ENCODE assay signal across 28 mouse cellular contexts in genomic region chr1:135963177-135963576, GRCm38 (mm10). TPM values are rescaled to one million over a fixed set of nuclear protein-coding genes. Genes with fewer than 3 reads are reported as not detected.
DNase-seq lines count a peak whose midpoint lies in the region; ATAC-seq and TF ChIP-seq lines count a peak whose summit lies in the region.
"Had no signal": no experiment of that assay in that cellular context is flagged by ENCODE, and none has a peak within 500 bp of the region (broad histone marks: within the 10 kb centered on the region; RNA-seq: fewer than 3 reads in every experiment).

No protein-coding gene starts in this region.

- no peak for TF ChIP-seq POLR2A in MEL (IDR thresholded peaks at IDR 0.05; ENCODE audit: control insufficient read depth in 1 of 2, insufficient read depth in 1 of 2, low read depth in 1 of 2, low read length in 2 of 2, poor library complexity in 1 of 2)

- 0 out of 2 replicates have a peak, but pooled peaks have one; percentile 17 for ATAC-seq in kidney, embryonic 16.5 days (ENCODE audit: low FRiP score, low TSS enrichment)
- no peak for ATAC-seq in kidney, embryonic 14.5 days (ENCODE audit: low FRiP score, low TSS enrichment)
- ATAC-seq: activated CD4-positive, CD25-positive, alpha-beta regulatory T cell, adult 4 months; forebrain, embryonic 15.5 days; hindbrain, embryonic 16.5 days had no signal

- TF ChIP-seq RAD21 in MEL (IDR thresholded peaks at IDR 0.05; ENCODE audit: low read depth, low read length): no peak

- DNase-seq in thymus, postnatal 14 days: peak; percentile 16
- no peak for DNase-seq in thymus, postnatal 0 days (ENCODE audit: low spot score)
- no peak for DNase-seq in MEL (ENCODE audit: low read depth, low spot score)
- no peak for DNase-seq in lung, postnatal 4 days
- DNase-seq: adrenal gland, adult 8-10 months; adrenal gland, postnatal 25 days; cerebellum, adult 11 months; cerebellum, adult 2 months; cerebellum, adult 9-11 months; cerebellum, postnatal 36 days; embryo, embryonic 11 days; gastrocnemius, postnatal 25 days; heart, adult 18-20 months; heart, postnatal 10 days; heart, postnatal 36 days had no signal

- no peaks in the 10 kb centered on the region for H3K36me3 ChIP-seq in kidney, embryonic 16.5 days (ENCODE audit: insufficient read depth, low read length)
- H3K36me3 ChIP-seq in kidney, embryonic 14.5 days (ENCODE audit: control insufficient read depth, insufficient read depth, low read length): no peaks in the 10 kb centered on the region
- H3K36me3 ChIP-seq in MEL (ENCODE audit: control insufficient read depth in 1 of 2, insufficient read depth in 2 of 2, low read length in 2 of 2): no peaks in the 10 kb centered on the region
- H3K36me3 ChIP-seq: embryonic facial prominence, embryonic 10.5 days; embryonic facial prominence, embryonic 13.5 days; forebrain, embryonic 12.5 days; forebrain, embryonic 15.5 days; heart, embryonic 12.5 days; heart, embryonic 15.5 days; hindbrain, embryonic 10.5 days; hindbrain, embryonic 13.5 days had no signal

- H3K4me2 ChIP-seq in kidney, embryonic 16.5 days (replicated peaks; ENCODE audit: low read depth, low read length): no peak overlapping the region
- H3K4me2 ChIP-seq in kidney, embryonic 14.5 days (replicated peaks; ENCODE audit: low read depth, low read length): no peak overlapping the region
- H3K4me2 ChIP-seq: embryonic facial prominence, embryonic 13.5 days; forebrain, embryonic 12.5 days; forebrain, embryonic 15.5 days; heart, embryonic 12.5 days; heart, embryonic 15.5 days; hindbrain, embryonic 13.5 days had no signal

- H3K79me2 ChIP-seq in MEL (ENCODE audit: control insufficient read depth, insufficient read depth, low read length, poor library complexity): no peaks in the 10 kb centered on the region

- H3K27ac ChIP-seq in kidney, embryonic 16.5 days (ENCODE audit: low read length): no peak overlapping the region
- H3K27ac ChIP-seq in kidney, embryonic 14.5 days (ENCODE audit: low read depth, low read length): no peak overlapping the region
- H3K27ac ChIP-seq in MEL (ENCODE audit: control insufficient read depth, low read depth, low read length): no peak overlapping the region
- H3K27ac ChIP-seq: embryonic facial prominence, embryonic 10.5 days; embryonic facial prominence, embryonic 13.5 days; forebrain, embryonic 12.5 days; forebrain, embryonic 15.5 days; heart, embryonic 15.5 days; hindbrain, embryonic 10.5 days; hindbrain, embryonic 13.5 days had no signal

- 53% methylated on average over 5 of the region's 5 CpGs for WGBS in kidney, embryonic 16.5 days
- WGBS in kidney, embryonic 14.5 days: 64% methylated on average over 5 of the region's 5 CpGs

- H3K4me1 ChIP-seq in kidney, embryonic 16.5 days (ENCODE audit: insufficient read depth, low read length): no peaks in the 10 kb centered on the region
- H3K4me1 ChIP-seq in kidney, embryonic 14.5 days (ENCODE audit: control insufficient read depth, insufficient read depth, low read length): no peaks in the 10 kb centered on the region
- no peaks in the 10 kb centered on the region for H3K4me1 ChIP-seq in MEL (ENCODE audit: control insufficient read depth in 1 of 2, insufficient read depth in 2 of 2, low read length in 2 of 2)
- H3K4me1 ChIP-seq: embryonic facial prominence, embryonic 10.5 days; embryonic facial prominence, embryonic 13.5 days; forebrain, embryonic 12.5 days; forebrain, embryonic 15.5 days; heart, embryonic 12.5 days; heart, embryonic 15.5 days; hindbrain, embryonic 13.5 days had no signal

- no peak for TF ChIP-seq CTCF in MEL (IDR thresholded peaks at IDR 0.05 in 2 of 3, conservative IDR thresholded peaks at IDR 0.05 in 1 of 3; ENCODE audit: control insufficient read depth in 1 of 3, insufficient read depth in 1 of 3, low read depth in 2 of 3, low read length in 3 of 3, poor library complexity in 1 of 3, severe bottlenecking in 1 of 3)

- H3K9ac ChIP-seq in kidney, embryonic 16.5 days (replicated peaks; ENCODE audit: low read length): no peak overlapping the region
- no peak overlapping the region for H3K9ac ChIP-seq in kidney, embryonic 14.5 days (ENCODE audit: low read depth, low read length)
- H3K9ac ChIP-seq in MEL (ENCODE audit: control insufficient read depth, low read depth, low read length, poor library complexity, severe bottlenecking): no peak overlapping the region
- H3K9ac ChIP-seq: embryonic facial prominence, embryonic 13.5 days; forebrain, embryonic 12.5 days; forebrain, embryonic 15.5 days; heart, embryonic 12.5 days; heart, embryonic 15.5 days; hindbrain, embryonic 13.5 days had no signal

- no peak for TF ChIP-seq EP300 in MEL (IDR thresholded peaks at IDR 0.05; ENCODE audit: low read depth in 1 of 2, low read length in 2 of 2)

- no peak overlapping the region for H3K4me3 ChIP-seq in kidney, embryonic 16.5 days (ENCODE audit: low read length)
- no peak overlapping the region for H3K4me3 ChIP-seq in kidney, embryonic 14.5 days (ENCODE audit: low read length)
- H3K4me3 ChIP-seq in MEL (ENCODE audit: control insufficient read depth in 1 of 2, insufficient read depth in 1 of 2, low read depth in 2 of 2, low read length in 2 of 2): no peak overlapping the region
- H3K4me3 ChIP-seq: embryonic facial prominence, embryonic 10.5 days; embryonic facial prominence, embryonic 13.5 days; erythroblast, embryonic 14.5 days; forebrain, embryonic 12.5 days; forebrain, embryonic 15.5 days; heart, embryonic 12.5 days; heart, embryonic 15.5 days; hindbrain, embryonic 10.5 days; hindbrain, embryonic 13.5 days had no signal

- no peaks in the 10 kb centered on the region for H3K27me3 ChIP-seq in kidney, embryonic 16.5 days (ENCODE audit: insufficient read depth, low read length)
- H3K27me3 ChIP-seq in kidney, embryonic 14.5 days (ENCODE audit: control insufficient read depth, insufficient read depth, low read length): no peaks in the 10 kb centered on the region
- 0 out of 4 replicates have a peak, but pooled peaks cover 0 to 3% of the 10 kb centered on the region in 2 experiments for H3K27me3 ChIP-seq in MEL (ENCODE audit: control insufficient read depth in 1 of 2, insufficient read depth in 2 of 2, low read length in 2 of 2)
- H3K27me3 ChIP-seq: forebrain, embryonic 15.5 days; hindbrain, embryonic 13.5 days had no signal

- H3K9me3 ChIP-seq in kidney, embryonic 16.5 days (ENCODE audit: low read length): no peaks in the 10 kb centered on the region
- H3K9me3 ChIP-seq in kidney, embryonic 14.5 days (ENCODE audit: control insufficient read depth, low read length): no peaks in the 10 kb centered on the region
- no peaks in the 10 kb centered on the region for H3K9me3 ChIP-seq in MEL (replicated peaks; ENCODE audit: insufficient read depth, low read length)
- H3K9me3 ChIP-seq: embryonic facial prominence, embryonic 10.5 days; embryonic facial prominence, embryonic 13.5 days; forebrain, embryonic 12.5 days; forebrain, embryonic 15.5 days; heart, embryonic 12.5 days; heart, embryonic 15.5 days; hindbrain, embryonic 10.5 days; hindbrain, embryonic 13.5 days had no signal

TF ChIP-seq in MEL, 35 proteins besides CTCF, POLR2A, EP300 and RAD21:
- TF ChIP-seq POLR2AphosphoS2 (IDR thresholded peaks at IDR 0.05; ENCODE audit: low read length) (no peak), USF2 (IDR thresholded peaks at IDR 0.05; ENCODE audit: borderline replicate concordance in 1 of 2, insufficient read depth in 1 of 2, low read depth in 1 of 2, low read length in 2 of 2) (no peak), MAFK (IDR thresholded peaks at IDR 0.05; ENCODE audit: borderline replicate concordance, low read depth, low read length) (peak; percentile 40), ZMIZ1 (IDR thresholded peaks at IDR 0.05; ENCODE audit: low read depth, low read length) (no peak)

RNA-seq across cellular contexts. Expression of gene Igfn1, which starts 43.0 kb away (rescaled TPM):
- 0.17 and 0.30 TPM in 2 replicates for polyA plus RNA-seq in kidney, embryonic 16.5 days (2015; fragmentation: Nextera tagmentation; extraction: Ambion mirVana)
- not detected in 2 replicates for polyA plus RNA-seq in kidney, embryonic 14.5 days (2014; fragmentation: Nextera tagmentation; extraction: Ambion mirVana)
- polyA plus RNA-seq in thymus, postnatal 0 days (2015; fragmentation: Nextera tagmentation; extraction: Ambion mirVana): 0.06 and 0.10 TPM in 2 replicates
- total RNA-seq in MEL (2012; rRNA removed): 0.15 TPM in 1 of 2 replicates, not detected in the other
- under 1 TPM in 1 of 2 experiments, not detected in 1; 0.14 TPM for polyA plus RNA-seq in MEL (2012; ENCODE audit: insufficient read depth in 1 of 2, insufficient read length in 2 of 2, low read depth in 1 of 2, low replicate concordance in 2 of 2, missing spikeins in 1 of 2)
- total RNA-seq: heart, postnatal 36 days had no signal
- polyA plus RNA-seq: activated CD4-positive, CD25-positive, alpha-beta regulatory T cell, adult 4 months; erythroblast, embryonic 14.5 days; forebrain, embryonic 12.5 days; forebrain, embryonic 15.5 days; heart, embryonic 15.5 days; hindbrain, embryonic 13.5 days; hindbrain, embryonic 16.5 days had no signal

RNA-seq across cellular contexts. Expression of gene Pkp1, which starts 44.2 kb away (rescaled TPM):
- polyA plus RNA-seq in kidney, embryonic 16.5 days (2015; fragmentation: Nextera tagmentation; extraction: Ambion mirVana): 0.24 and 0.44 TPM in 2 replicates
- 0.10 TPM in 1 of 2 replicates, not detected in the other for polyA plus RNA-seq in kidney, embryonic 14.5 days (2014; fragmentation: Nextera tagmentation; extraction: Ambion mirVana)
- polyA plus RNA-seq in thymus, postnatal 0 days (2015; fragmentation: Nextera tagmentation; extraction: Ambion mirVana): 6.5 and 7.3 TPM in 2 replicates
- not detected in 2 replicates for total RNA-seq in MEL (2012; rRNA removed)
- polyA plus RNA-seq in MEL (2012; ENCODE audit: insufficient read depth in 1 of 2, insufficient read length in 2 of 2, low read depth in 1 of 2, low replicate concordance in 2 of 2, missing spikeins in 1 of 2): not detected
- total RNA-seq: adrenal gland, postnatal 25 days; heart, adult 18-20 months; heart, postnatal 36 days had no signal
- polyA plus RNA-seq: activated CD4-positive, CD25-positive, alpha-beta regulatory T cell, adult 4 months; erythroblast, embryonic 14.5 days; forebrain, embryonic 15.5 days; hindbrain, embryonic 13.5 days had no signal

RNA-seq across cellular contexts. Expression of gene Tmem9, which starts 44.8 kb away (rescaled TPM):
- 260 and 268 TPM in 2 replicates for polyA plus RNA-seq in kidney, embryonic 16.5 days (2015; fragmentation: Nextera tagmentation; extraction: Ambion mirVana)
- 123 and 230 TPM in 2 replicates for polyA plus RNA-seq in kidney, embryonic 14.5 days (2014; fragmentation: Nextera tagmentation; extraction: Ambion mirVana)
- 71.8 and 72.2 TPM in 2 replicates for polyA plus RNA-seq in thymus, postnatal 0 days (2015; fragmentation: Nextera tagmentation; extraction: Ambion mirVana)
- total RNA-seq in MEL (2012; rRNA removed): 35.4 and 52.2 TPM in 2 replicates
- 10 to 100 TPM in 1 of 2 experiments, not detected in 1; 82.9 TPM for polyA plus RNA-seq in MEL (2012; ENCODE audit: insufficient read depth in 1 of 2, insufficient read length in 2 of 2, low read depth in 1 of 2, low replicate concordance in 2 of 2, missing spikeins in 1 of 2)
